Mouse (Mus musculus) adrenal gland (tissue): Measurements from ENCODE around the gene Angel2.

Experiments
- intact Hi-C: fragments of 180-260 bp; cut with DNase I; formaldehyde crosslinking; loops from one replicate; pipeline ENCODE4 v1.15.1; 2025

The Angel2 gene

GRCm38 (mm10) chr1:190978511-190979073 is 53.7 kb downstream of the Angel2 start:
- intact Hi-C loops: no loop called here

GRCm38 (mm10) chr1:190979100-190979563 is 54.2 kb downstream of the Angel2 start, which contains the start of gene Vash2:
Gene Vash2 (minus strand): TSS chr1:190979296.
- intact Hi-C loops: no loop called here

DNA sequence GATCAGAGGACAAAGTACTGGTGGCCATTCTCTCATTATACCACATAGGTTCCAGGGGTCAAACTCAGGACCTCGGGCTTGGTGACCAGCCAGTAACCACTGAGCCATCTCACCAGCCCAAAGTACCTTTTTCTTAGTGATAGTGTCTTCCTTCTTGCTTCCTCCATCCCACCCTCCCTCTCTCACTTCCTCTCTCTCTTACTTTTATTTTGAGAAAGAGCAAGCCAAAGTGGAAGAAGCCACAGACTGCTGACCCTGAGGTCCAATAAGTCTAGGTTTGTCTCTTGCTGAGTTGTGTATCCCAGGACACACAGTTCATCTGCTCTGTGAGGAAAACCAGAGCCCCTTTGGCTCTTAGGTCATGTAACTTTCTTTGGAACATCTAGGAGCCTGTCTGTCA is 55.6 kb downstream of the Angel2 start:
- intact Hi-C loops: no loop called here

DNA sequence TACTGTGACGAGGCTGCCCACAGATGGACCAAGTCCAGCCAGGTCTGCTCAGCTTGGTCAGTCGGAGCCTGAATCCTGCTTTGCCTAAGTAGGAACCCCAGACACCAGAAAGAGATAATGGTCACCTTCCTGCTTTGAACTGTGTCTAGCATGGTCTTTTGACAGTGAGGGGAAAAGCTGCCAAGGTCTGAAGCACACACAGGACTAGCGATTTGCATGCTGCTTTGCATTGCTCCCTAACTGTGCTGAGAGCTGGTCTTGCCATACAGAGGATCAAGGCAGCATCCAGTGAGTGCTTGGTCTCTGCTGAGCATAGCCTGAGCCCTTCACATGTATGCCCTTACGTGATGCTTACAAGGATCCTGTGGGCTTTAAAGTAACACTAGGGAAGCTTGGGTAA is 56.5 kb downstream of the Angel2 start:
- intact Hi-C loops: no loop called here

DNA sequence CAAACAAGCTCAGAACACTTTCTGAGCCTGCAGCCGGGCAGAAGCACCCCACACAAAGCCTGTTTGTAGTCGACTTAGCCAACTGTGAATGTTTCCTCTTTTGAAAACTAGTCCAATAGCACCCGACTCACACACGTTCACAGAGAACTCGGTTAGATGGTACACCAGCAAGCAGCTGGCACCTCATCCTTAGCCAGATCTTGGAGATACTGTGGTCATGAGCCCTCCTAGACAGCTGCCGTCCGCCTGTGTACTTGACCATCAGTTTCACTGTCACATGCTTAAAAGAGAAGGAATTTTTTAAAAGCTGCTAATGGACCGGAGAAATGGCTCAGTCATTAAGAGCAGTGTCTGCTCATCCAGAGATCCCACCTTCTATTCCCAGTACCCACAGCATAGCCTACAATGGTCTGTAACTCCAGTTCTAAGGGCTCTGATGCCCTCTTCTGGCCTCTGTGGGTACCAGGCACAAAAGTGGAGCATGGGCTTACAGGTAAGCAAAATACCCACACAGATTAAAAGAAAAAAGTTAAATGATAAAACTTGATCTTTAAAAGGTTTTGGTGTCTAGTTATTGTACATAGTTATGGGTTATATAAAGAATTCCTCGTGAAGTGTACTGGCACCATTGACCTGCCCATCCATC is 64.6 kb downstream of the Angel2 start:
- intact Hi-C loops: loop anchor here (5.0 kb wide), 1 partner anchor 42 kb away; no protein-coding TSS in a partner anchor

- intact Hi-C loops: no loop called here
Observed at GRCm38 (mm10) chr1:190995548-190995947, 70.6 kb downstream of the Angel2 start.

- intact Hi-C loops: no loop called here
Observed at GRCm38 (mm10) chr1:190996346-190996877, 71.5 kb downstream of the Angel2 start.
